Comparison of ENCODE assay signal across 8 mouse cellular contexts in the genomic region with DNA sequence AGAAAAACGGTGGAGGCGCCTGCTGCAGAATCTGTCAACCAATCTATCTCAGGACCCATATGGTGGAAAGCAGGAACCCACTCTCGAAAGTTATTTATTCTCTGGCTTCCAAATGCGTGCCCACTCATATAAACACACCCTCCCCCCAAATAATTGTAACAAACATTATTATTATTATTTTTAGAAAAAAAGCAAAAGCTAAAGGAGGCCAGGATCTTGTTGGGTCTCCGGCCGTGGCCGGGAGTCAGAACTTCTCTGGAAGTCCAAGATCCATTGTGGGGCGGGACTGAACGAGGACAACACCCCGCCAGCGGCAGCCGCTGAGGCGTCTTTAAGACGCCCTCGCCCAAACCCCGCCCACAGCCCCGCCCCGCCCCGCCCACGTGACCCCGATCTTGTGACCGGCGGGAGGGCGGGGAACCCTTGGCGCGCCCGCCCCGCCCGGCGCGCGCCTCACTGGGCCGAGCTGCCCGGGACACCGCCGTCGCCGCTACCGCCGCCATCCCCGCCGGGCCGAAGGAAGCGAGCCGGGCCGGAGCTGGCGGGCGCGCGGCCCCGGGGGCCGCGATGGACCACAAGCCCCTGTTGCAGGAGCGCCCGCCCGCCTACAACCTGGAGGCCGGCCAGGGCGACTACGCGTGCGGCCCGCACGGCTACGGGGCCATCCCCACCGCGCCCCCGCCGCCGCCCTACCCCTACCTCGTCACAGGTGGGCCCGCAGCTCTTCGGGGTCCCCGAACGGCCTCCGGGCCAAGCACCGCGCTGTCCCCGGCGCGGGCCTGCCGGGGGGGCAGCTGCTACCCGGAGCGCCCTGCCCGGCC. TPM values are rescaled to one million over a fixed set of nuclear protein-coding genes. Genes with fewer than 3 reads are reported as not detected.
DNase-seq lines count a peak whose midpoint lies in the region; ATAC-seq and TF ChIP-seq lines count a peak whose summit lies in the region.

No protein-coding gene starts in this region.

- peaks cover 58% of the 10 kb centered on the region for H3K4me1 ChIP-seq in E14TG2a.4 (replicated peaks; ENCODE audit: low read depth, low read length)
- peaks cover 45% of the 10 kb centered on the region for H3K4me1 ChIP-seq in forebrain, embryonic 10.5 days
- peaks cover 51% of the 10 kb centered on the region for H3K4me1 ChIP-seq in heart, embryonic 15.5 days (replicated peaks)
- H3K4me1 ChIP-seq in liver, embryonic 14.5 days (replicated peaks; ENCODE audit: control insufficient read depth in 2 of 2, insufficient read depth in 2 of 2, low read length in 1 of 2) = peaks cover 6 to 16% of the 10 kb centered on the region in 2 experiments
- H3K4me1 ChIP-seq in stomach, embryonic 15.5 days = peaks cover 42% of the 10 kb centered on the region

- peak; percentile 79 for DNase-seq in c-Kit-positive CD71-negative TER-119-negative erythroid progenitor cells, embryonic 14.5 days (ENCODE audit: low read depth)
- DNase-seq in forebrain, embryonic 10.5 days (ENCODE audit: extremely low spot score, low spot score) = peak; percentile 92
- peak; percentile 90 to 95 for DNase-seq in kidney, postnatal 25 days
- DNase-seq in liver, embryonic 14.5 days (ENCODE audit: low read depth in 3 of 3, low spot score in 3 of 3) = peak; percentile 84 to 86 (median 86)
- peak; percentile 93 for DNase-seq in neural tube, embryonic 10.5 days (ENCODE audit: extremely low spot score, low spot score)

- no peaks in the 10 kb centered on the region for H3K27me3 ChIP-seq in E14TG2a.4 (ENCODE audit: insufficient read depth, low read length)
- H3K27me3 ChIP-seq in forebrain, embryonic 10.5 days (ENCODE audit: poor library complexity, severe bottlenecking) = no peaks in the 10 kb centered on the region
- H3K27me3 ChIP-seq in heart, embryonic 15.5 days = no peaks in the 10 kb centered on the region
- H3K27me3 ChIP-seq in liver, embryonic 14.5 days (ENCODE audit: control insufficient read depth, insufficient read depth, low read length) = no peaks in the 10 kb centered on the region; the same call in 1 of the 2 replicates
- no peaks in the 10 kb centered on the region for H3K27me3 ChIP-seq in stomach, embryonic 15.5 days (replicated peaks)

- peaks cover 37% of the 10 kb centered on the region for H3K36me3 ChIP-seq in E14TG2a.4 (ENCODE audit: insufficient read depth, low read length)
- peaks cover 31% of the 10 kb centered on the region for H3K36me3 ChIP-seq in forebrain, embryonic 10.5 days (replicated peaks)
- H3K36me3 ChIP-seq in heart, embryonic 15.5 days = no peaks in the 10 kb centered on the region
- no peaks in the 10 kb centered on the region for H3K36me3 ChIP-seq in liver, embryonic 14.5 days (replicated peaks; ENCODE audit: control insufficient read depth, insufficient read depth, low read depth)
- no peaks in the 10 kb centered on the region for H3K36me3 ChIP-seq in stomach, embryonic 15.5 days

- TF ChIP-seq EP300 in liver, embryonic 14.5 days (IDR thresholded peaks at IDR 0.05; ENCODE audit: low read depth) = no peak

- ATAC-seq in heart, embryonic 15.5 days (replicated peaks; ENCODE audit: insufficient number of reproducible peaks, insufficient read depth, low FRiP score, low read depth) = peak; percentile 76
- peak; percentile 88 for ATAC-seq in liver, embryonic 14.5 days (ENCODE audit: insufficient read depth)
- ATAC-seq in stomach, embryonic 15.5 days (ENCODE audit: insufficient read depth, low FRiP score, low read depth) = peak; percentile 82

- no peak for TF ChIP-seq CTCF in E14TG2a.4 (conservative IDR thresholded peaks at IDR 0.05; ENCODE audit: low read length)
- no peak for TF ChIP-seq CTCF in liver, embryonic 14.5 days (IDR thresholded peaks at IDR 0.05; ENCODE audit: low read depth)

- peaks cover 3% of the 10 kb centered on the region for H3K9me3 ChIP-seq in E14TG2a.4 (ENCODE audit: low read length)
- peaks cover 8% of the 10 kb centered on the region for H3K9me3 ChIP-seq in forebrain, embryonic 10.5 days
- H3K9me3 ChIP-seq in heart, embryonic 15.5 days (replicated peaks) = no peaks in the 10 kb centered on the region
- no peaks in the 10 kb centered on the region for H3K9me3 ChIP-seq in liver, embryonic 14.5 days (ENCODE audit: control insufficient read depth, low read length)
- H3K9me3 ChIP-seq in stomach, embryonic 15.5 days = no peaks in the 10 kb centered on the region

- under 1% methylated on average over 71 of the region's 84 CpGs for WGBS in forebrain, embryonic 10.5 days
- under 1% methylated on average over 57 of the region's 84 CpGs for WGBS in heart, embryonic 15.5 days
- under 1% methylated on average over 67 of the region's 84 CpGs for WGBS in liver, embryonic 14.5 days (ENCODE audit: insufficient replicate concordance)
- under 1% methylated on average over 71 of the region's 84 CpGs for WGBS in stomach, embryonic 15.5 days

- peak overlapping the region; percentile 84 for H3K4me2 ChIP-seq in heart, embryonic 15.5 days
- peak overlapping the region; percentile 85 for H3K4me2 ChIP-seq in liver, embryonic 14.5 days (ENCODE audit: low read depth)
- H3K4me2 ChIP-seq in stomach, embryonic 15.5 days = peak overlapping the region; percentile 71

- peak overlapping the region; percentile 96 for H3K9ac ChIP-seq in heart, embryonic 15.5 days
- peak overlapping the region; percentile 76 for H3K9ac ChIP-seq in liver, embryonic 14.5 days (replicated peaks)
- peak overlapping the region; percentile 90 for H3K9ac ChIP-seq in stomach, embryonic 15.5 days

- peak overlapping the region; percentile 98 for H3K27ac ChIP-seq in forebrain, embryonic 10.5 days
- peak overlapping the region; percentile 98 for H3K27ac ChIP-seq in heart, embryonic 15.5 days
- H3K27ac ChIP-seq in liver, embryonic 14.5 days = peak overlapping the region; percentile 51
- peak overlapping the region; percentile 94 for H3K27ac ChIP-seq in stomach, embryonic 15.5 days

- peak overlapping the region; percentile 84 for H3K4me3 ChIP-seq in E14TG2a.4 (replicated peaks; ENCODE audit: low read length)
- peak overlapping the region; percentile 99 for H3K4me3 ChIP-seq in forebrain, embryonic 10.5 days
- H3K4me3 ChIP-seq in heart, embryonic 15.5 days = peak overlapping the region; percentile 86
- peak overlapping the region; percentile 63 to 74 for H3K4me3 ChIP-seq in liver, embryonic 14.5 days (ENCODE audit: insufficient read depth in 1 of 2, low read depth in 2 of 2, low read length in 2 of 2)
- peak overlapping the region; percentile 90 for H3K4me3 ChIP-seq in stomach, embryonic 15.5 days (replicated peaks)

RNA-seq across cellular contexts. Expression of a gene that starts 10.8 kb away (rescaled TPM):
- 113 and 119 TPM in 2 replicates for polyA plus RNA-seq in forebrain, embryonic 10.5 days (2016; fragmentation: Nextera tagmentation; extraction: Ambion mirVana)
- polyA plus RNA-seq in heart, embryonic 15.5 days (2015; fragmentation: Nextera tagmentation; extraction: Ambion mirVana) = 153 and 183 TPM in 2 replicates
- 9.0 and 12.1 TPM in 2 replicates for polyA plus RNA-seq in liver, embryonic 14.5 days (2012; rRNA removed)
- 15.9 and 18.5 TPM in 2 replicates for polyA plus RNA-seq in liver, embryonic 14.5 days (2014; fragmentation: Nextera tagmentation; extraction: Ambion mirVana)
- 125 and 133 TPM in 2 replicates for polyA plus RNA-seq in stomach, embryonic 15.5 days (2015; fragmentation: Nextera tagmentation; extraction: Ambion mirVana)

RNA-seq across cellular contexts. Expression of a gene that starts 31.6 kb away (rescaled TPM):
- 18.1 and 19.9 TPM in 2 replicates for polyA plus RNA-seq in forebrain, embryonic 10.5 days (2016; fragmentation: Nextera tagmentation; extraction: Ambion mirVana)
- 13.9 and 19.5 TPM in 2 replicates for polyA plus RNA-seq in heart, embryonic 15.5 days (2015; fragmentation: Nextera tagmentation; extraction: Ambion mirVana)
- 2.0 and 2.6 TPM in 2 replicates for polyA plus RNA-seq in liver, embryonic 14.5 days (2012; rRNA removed)
- polyA plus RNA-seq in liver, embryonic 14.5 days (2014; fragmentation: Nextera tagmentation; extraction: Ambion mirVana) = 1.3 and 1.4 TPM in 2 replicates
- 21.2 and 21.7 TPM in 2 replicates for polyA plus RNA-seq in stomach, embryonic 15.5 days (2015; fragmentation: Nextera tagmentation; extraction: Ambion mirVana)

Comparison
In these comparisons a context has a peak if more than half of its experiments do, and no peak if none do; other contexts are left out.
1. Peak in every context shown above with its lines: DNase-seq, ATAC-seq, H3K4me3 ChIP-seq and H3K27ac ChIP-seq.